Mouse (Mus musculus) intestine, embryonic 15.5 days (tissue): ENCODE data around the gene Nags. TPM values are rescaled to one million over a fixed set of nuclear protein-coding genes. Genes with fewer than 3 reads are reported as not detected.
A peak's percentile ranks its signal among the peaks of the same experiment; 100 is the strongest.

ENCODE experiments used
- ATAC-seq: fragments of 200-750 bp; cut with Nextera tagmentation; 2 replicates; pipeline ENCODE4 v1.8.0; 2017; ENCODE audit warnings: moderate TSS enrichment, moderate library complexity
- H3K27ac ChIP-seq: fragments of 300-500 bp; sonication (generic); 2 replicates; pipeline ENCODE4 v1.5.1; 2015; ENCODE audit warnings: mild to moderate bottlenecking, inconsistent platforms
- H3K27me3 ChIP-seq: fragments of 300-500 bp; sonication (generic); replicated peaks from 2 replicates; pipeline ENCODE4 v1.6.1; 2015; ENCODE audit warnings: inconsistent platforms
- H3K36me3 ChIP-seq: fragments of 300-500 bp; sonication (generic); 2 replicates; pipeline ENCODE4 v1.6.1; 2015; ENCODE audit warnings: inconsistent platforms
- H3K4me1 ChIP-seq: fragments of 300-500 bp; sonication (generic); replicated peaks from 2 replicates; pipeline ENCODE4 v1.6.1; 2015; ENCODE audit warnings: inconsistent platforms
- H3K4me2 ChIP-seq: fragments of 300-500 bp; sonication (generic); replicated peaks from 2 replicates; pipeline ENCODE4 v1.6.1; 2015; ENCODE audit warnings: mild to moderate bottlenecking, inconsistent platforms
- H3K4me3 ChIP-seq: fragments of 300-500 bp; sonication (generic); replicated peaks from 2 replicates; pipeline ENCODE4 v1.5.1; 2015; ENCODE audit warnings: inconsistent platforms
- H3K9ac ChIP-seq: fragments of 300-500 bp; sonication (generic); 2 replicates; pipeline ENCODE4 v1.6.1; 2015; ENCODE audit warnings: inconsistent platforms
- H3K9me3 ChIP-seq: fragments of 300-500 bp; sonication (generic); 2 replicates; pipeline ENCODE4 v1.6.1; 2016; ENCODE audit warnings: inconsistent platforms
- WGBS: fragments of 180-500 bp; shearing (Covaris S2); methylation state at CpG from one replicate; pipeline ENCODE4 v1.1.7; 2015; 5-methylcytosine and 5-hydroxymethylcytosine counted together
- polyA plus RNA-seq: library from polyadenylated mRNA; unstranded; fragments of >200 nt; fragmentation: Nextera tagmentation; extraction: Ambion mirVana; gene quantifications from 2 replicates; pipeline ENCODE4 v1.2.1, GENCODE M21; 2015

The Nags gene
- polyA plus RNA-seq = 24.0 and 25.6 TPM in 2 replicates

DNA sequence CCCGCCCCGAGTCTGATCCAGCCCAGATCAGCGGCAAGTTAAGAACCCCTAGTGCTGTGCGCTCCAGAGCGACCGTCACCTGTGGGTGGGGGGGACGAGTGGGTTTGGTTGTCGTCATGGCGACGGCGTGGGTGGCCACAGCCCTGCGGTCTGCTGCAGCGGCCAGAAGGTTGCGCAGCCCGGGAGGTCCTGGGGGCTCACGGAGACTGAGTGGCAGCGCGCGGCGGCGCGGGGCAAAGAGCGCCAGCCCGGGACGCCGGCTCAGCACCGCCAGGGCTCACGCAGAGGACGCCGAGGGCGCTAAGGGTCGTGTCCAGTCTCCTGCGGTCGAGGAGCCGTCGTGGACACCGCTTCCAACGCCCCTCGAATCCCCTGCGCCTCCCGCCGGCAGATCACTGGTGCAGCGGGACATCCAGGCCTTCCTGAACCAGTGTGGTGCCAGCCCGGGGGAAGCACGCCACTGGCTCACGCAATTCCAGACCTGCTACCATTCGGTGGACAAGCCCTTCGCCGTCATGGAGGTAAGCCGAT lies at the start of gene Nags:
Gene Nags, plus strand, starts transcription at position 43 of the 531 bp plus-strand sequence.
- no peaks in the 10 kb centered on the region for H3K9me3 ChIP-seq
- H3K4me2 ChIP-seq = peak within 1 kb of the TSS; percentile 66
- H3K36me3 ChIP-seq = no peaks in the 10 kb centered on the region
- peak within 1 kb of the TSS; percentile 45 for H3K4me3 ChIP-seq
- peak within 1 kb of the TSS; percentile 52 for H3K9ac ChIP-seq
- H3K27me3 ChIP-seq = peaks cover 41% of the 10 kb centered on the region
- H3K4me1 ChIP-seq = peaks cover 28% of the 10 kb centered on the region
- WGBS = 1% methylated on average over 50 of the region's 50 CpGs
- ATAC-seq = peak; percentile 17
- H3K27ac ChIP-seq = peak within 1 kb of the TSS; percentile 56

- peaks cover 6% of the 10 kb centered on the region; the same call in 1 of the 2 replicates for H3K4me1 ChIP-seq
These were observed 49.6 kb upstream of the Nags start for GRCm38 (mm10) chr11:102095676-102096075.

DNA sequence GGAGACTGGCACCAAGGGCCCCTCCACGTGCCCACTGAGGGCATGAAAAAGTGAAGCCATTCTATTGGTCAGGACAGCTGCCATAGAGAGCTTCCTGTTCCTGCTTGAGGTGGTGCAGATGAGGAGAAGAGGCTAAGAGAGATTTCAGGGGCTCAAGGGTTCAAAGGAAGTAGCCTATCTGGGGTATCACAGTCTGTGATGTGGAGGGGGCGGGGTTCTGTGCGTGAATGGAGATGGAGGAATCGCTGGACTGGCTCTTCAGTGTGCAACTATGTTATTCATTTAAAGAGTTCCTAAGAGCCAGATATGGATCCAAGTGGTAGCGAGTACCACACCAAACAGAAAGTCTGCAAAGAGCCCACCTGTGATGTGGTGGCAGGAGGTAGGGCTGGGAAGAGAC lies 48.9 kb upstream of the Nags start:
- H3K27me3 ChIP-seq = 0 out of 2 replicates have a peak, but pooled peaks cover 12% of the 10 kb centered on the region
- H3K36me3 ChIP-seq = no peaks in the 10 kb centered on the region
- H3K4me2 ChIP-seq = peak overlapping the region; percentile 57
- peaks cover 6% of the 10 kb centered on the region; the same call in 1 of the 2 replicates for H3K4me1 ChIP-seq
- no peak overlapping the region for H3K4me3 ChIP-seq
- no peak overlapping the region for H3K9ac ChIP-seq
- ATAC-seq = peak; percentile 11; the same call in 1 of the 2 replicates
- H3K27ac ChIP-seq = no peak overlapping the region
- H3K9me3 ChIP-seq = no peaks in the 10 kb centered on the region
- WGBS = 62% methylated on average over 5 of the region's 5 CpGs

More at GRCm38 (mm10) chr11:102095676-102096075, 49.6 kb upstream of the Nags start:
- H3K4me2 ChIP-seq = no peak overlapping the region
- no peak overlapping the region for H3K9ac ChIP-seq
- H3K4me3 ChIP-seq = no peak overlapping the region
- WGBS = 74% methylated on average over 3 of the region's 3 CpGs
- no peak for ATAC-seq
- 0 out of 2 replicates have a peak, but pooled peaks cover 9% of the 10 kb centered on the region for H3K27me3 ChIP-seq
- H3K27ac ChIP-seq = no peak overlapping the region
- H3K9me3 ChIP-seq = no peaks in the 10 kb centered on the region
- H3K36me3 ChIP-seq = no peaks in the 10 kb centered on the region

GRCm38 (mm10) chr11:102096887-102097391 lies 48.4 kb upstream of the Nags start:
- no peaks in the 10 kb centered on the region for H3K36me3 ChIP-seq
- H3K9me3 ChIP-seq = no peaks in the 10 kb centered on the region
- WGBS = 4% methylated on average over 18 of the region's 18 CpGs
- peaks cover 12% of the 10 kb centered on the region; the same call in 1 of the 2 replicates for H3K27me3 ChIP-seq
- peak overlapping the region; percentile 57 for H3K4me2 ChIP-seq
- ATAC-seq = peak; percentile 95
- H3K27ac ChIP-seq = no peak overlapping the region
- H3K9ac ChIP-seq = peak overlapping the region; percentile 35; the same call in 1 of the 2 replicates
- H3K4me3 ChIP-seq = peak overlapping the region; percentile 15; the same call in 1 of the 2 replicates
- H3K4me1 ChIP-seq = peaks cover 6% of the 10 kb centered on the region; the same call in 1 of the 2 replicates

- Histone ChIP-seq H3K27me3 (peaks cover 38% of the 10 kb centered on the region), H3K4me3 (no peak within 1 kb of the TSS), H3K4me2 (no peak within 1 kb of the TSS), H3K36me3 (no peaks in the 10 kb centered on the region), H3K9me3 (no peaks in the 10 kb centered on the region), H3K27ac (no peak within 1 kb of the TSS), H3K9ac (no peak within 1 kb of the TSS), H3K4me1 (peaks cover 9% of the 10 kb centered on the region; the same call in 1 of the 2 replicates)
- WGBS = 82% methylated on average over 4 of the region's 4 CpGs
- ATAC-seq = no peak
These were observed 44.1 kb upstream of the Nags start, which contains the start of gene Ppy for GRCm38 (mm10) chr11:102101219-102101618. Gene Ppy (minus strand): TSS chr11:102101319.

- no peak overlapping the region for H3K4me3 ChIP-seq
- H3K4me2 ChIP-seq = no peak overlapping the region
- H3K9ac ChIP-seq = no peak overlapping the region
- ATAC-seq = 0 out of 2 replicates have a peak, but pooled peaks have one; percentile 64
- H3K36me3 ChIP-seq = no peaks in the 10 kb centered on the region
- no peaks in the 10 kb centered on the region for H3K9me3 ChIP-seq
- no peak overlapping the region for H3K27ac ChIP-seq
- 15% methylated on average over 17 of the region's 17 CpGs for WGBS
- H3K27me3 ChIP-seq = peaks cover 52% of the 10 kb centered on the region
- peaks cover 6% of the 10 kb centered on the region; the same call in 1 of the 2 replicates for H3K4me1 ChIP-seq
These were observed 42.6 kb upstream of the Nags start for GRCm38 (mm10) chr11:102102485-102103258.

- Histone ChIP-seq H3K4me1 (peaks cover 6% of the 10 kb centered on the region; the same call in 1 of the 2 replicates), H3K27ac (no peak overlapping the region), H3K4me2 (peak overlapping the region; percentile 43), H3K9me3 (no peaks in the 10 kb centered on the region), H3K4me3 (peak overlapping the region; percentile 16; the same call in 1 of the 2 replicates), H3K9ac (no peak overlapping the region), H3K36me3 (no peaks in the 10 kb centered on the region), H3K27me3 (peaks cover 57% of the 10 kb centered on the region)
- no peak for ATAC-seq
- WGBS = 1% methylated on average over 21 of the region's 21 CpGs
These were observed 38.4 kb upstream of the Nags start for GRCm38 (mm10) chr11:102106911-102107310.

DNA sequence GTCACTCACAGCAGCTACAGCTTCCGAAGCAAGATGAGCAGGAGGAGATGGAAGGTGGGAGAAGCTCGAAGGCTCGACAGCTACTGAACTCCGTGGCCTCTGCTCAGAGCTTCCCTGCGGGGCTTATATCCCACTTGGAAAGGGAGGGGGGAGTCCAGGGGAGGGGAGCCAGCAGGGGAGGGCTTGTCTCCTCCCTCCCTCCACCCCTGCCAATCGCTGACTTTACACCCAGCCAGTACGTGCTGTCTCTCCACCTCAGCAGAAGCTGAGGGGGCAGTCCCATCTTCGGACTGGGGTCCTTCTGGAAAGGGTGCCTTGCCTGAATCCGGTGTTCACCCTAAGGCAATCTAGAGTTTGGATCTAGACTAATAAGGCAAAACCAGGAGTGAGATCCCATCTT lies 37.6 kb upstream of the Nags start, which contains the start of gene Pyy:
Gene Pyy, minus strand, starts transcription at position 101 of the 400 bp plus-strand sequence.
- Histone ChIP-seq H3K9ac (no peak within 1 kb of the TSS), H3K4me2 (peak within 1 kb of the TSS; percentile 43), H3K27ac (no peak within 1 kb of the TSS), H3K9me3 (no peaks in the 10 kb centered on the region), H3K27me3 (peaks cover 57% of the 10 kb centered on the region), H3K4me3 (peak within 1 kb of the TSS; percentile 16; the same call in 1 of the 2 replicates), H3K36me3 (no peaks in the 10 kb centered on the region), H3K4me1 (peaks cover 3% of the 10 kb centered on the region; the same call in 1 of the 2 replicates)
- ATAC-seq = no peak
- 10% methylated on average over 9 of the region's 9 CpGs for WGBS

DNA sequence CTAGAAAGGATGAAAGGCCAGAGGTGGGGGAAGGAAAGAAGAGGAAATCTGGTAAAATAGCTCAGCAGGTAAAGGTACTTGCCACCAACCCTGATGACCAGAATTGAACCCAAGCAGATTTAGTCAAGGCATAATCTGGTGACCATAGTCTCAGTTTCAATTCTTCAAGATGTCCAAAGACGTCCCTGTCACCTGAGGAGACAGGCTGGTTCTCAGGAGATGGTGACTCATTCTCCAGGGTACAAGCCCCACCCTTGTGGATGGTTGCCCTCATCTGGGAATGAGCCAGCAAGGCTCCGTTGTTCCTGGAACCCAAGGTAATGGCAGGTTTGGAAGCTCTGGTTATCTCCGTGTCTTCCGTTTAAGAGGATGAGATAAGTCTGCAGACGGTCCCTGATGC lies 33.7 kb upstream of the Nags start:
- Histone ChIP-seq H3K27ac (no peak overlapping the region), H3K4me2 (no peak overlapping the region), H3K27me3 (peaks cover 27% of the 10 kb centered on the region), H3K36me3 (no peaks in the 10 kb centered on the region), H3K4me1 (peaks cover 3% of the 10 kb centered on the region; the same call in 1 of the 2 replicates), H3K9ac (no peak overlapping the region), H3K4me3 (no peak overlapping the region), H3K9me3 (no peaks in the 10 kb centered on the region)
- no peak for ATAC-seq
- 67% methylated on average over 5 of the region's 5 CpGs for WGBS

- no peak for ATAC-seq
- Histone ChIP-seq H3K36me3 (no peaks in the 10 kb centered on the region), H3K9ac (no peak overlapping the region), H3K9me3 (no peaks in the 10 kb centered on the region), H3K27ac (no peak overlapping the region), H3K4me1 (no peaks in the 10 kb centered on the region), H3K4me3 (no peak overlapping the region), H3K4me2 (no peak overlapping the region), H3K27me3 (no peaks in the 10 kb centered on the region)
- 57% methylated on average over 8 of the region's 8 CpGs for WGBS
These were observed 29.1 kb upstream of the Nags start for GRCm38 (mm10) chr11:102116241-102116640.

- Histone ChIP-seq H3K4me1 (no peaks in the 10 kb centered on the region), H3K27ac (no peak overlapping the region), H3K4me2 (no peak overlapping the region), H3K36me3 (no peaks in the 10 kb centered on the region), H3K4me3 (no peak overlapping the region), H3K9me3 (no peaks in the 10 kb centered on the region), H3K9ac (no peak overlapping the region), H3K27me3 (no peaks in the 10 kb centered on the region)
- WGBS = 77% methylated on average over 6 of the region's 6 CpGs
- no peak for ATAC-seq
These were observed 27.9 kb upstream of the Nags start for GRCm38 (mm10) chr11:102117386-102117785.

- ATAC-seq = no peak
- Histone ChIP-seq H3K4me2 (no peak overlapping the region), H3K27me3 (no peaks in the 10 kb centered on the region), H3K4me3 (no peak overlapping the region), H3K9me3 (no peaks in the 10 kb centered on the region), H3K9ac (no peak overlapping the region), H3K36me3 (no peaks in the 10 kb centered on the region), H3K4me1 (peaks cover 7% of the 10 kb centered on the region; the same call in 1 of the 2 replicates), H3K27ac (no peak overlapping the region)
- 28% methylated on average over 4 of the region's 4 CpGs for WGBS
These were observed 10.8 kb upstream of the Nags start for GRCm38 (mm10) chr11:102134516-102134915.
